Mouse (Mus musculus): ENCODE measurements around the gene Stox2. TPM values are rescaled to one million over a fixed set of nuclear protein-coding genes. Genes with fewer than 3 reads are reported as not detected.
"Not testable (repeated sequence)": the region's sequence is repeated elsewhere in the genome, so short reads cannot be mapped to it uniquely, and the experiment has no call there.

Stox2 gene
- total RNA-seq (2021) = 10 to 100 TPM; 84.8 to 87.1 TPM
- long read RNA-seq, partial matches to known transcripts = 0 of 3 reads
- long read RNA-seq, other reads (novel, unspliced or antisense) = 3 of 3 reads

GRCm38 (mm10) chr8:47446312-47447046 lies at the start of gene Stox2:
Stox2 (minus strand) TSS chr8:47446362.
- DNase-seq (ENCODE audit: low spot score in 2 of 2) = no peak

- no peak for DNase-seq (ENCODE audit: low spot score in 2 of 2)
Observed at GRCm38 (mm10) chr8:47495428-47495827, 49.3 kb upstream of the Stox2 start.

GRCm38 (mm10) chr8:47494602-47495153 lies 48.5 kb upstream of the Stox2 start:
- no peak for DNase-seq (ENCODE audit: low spot score in 2 of 2)

GRCm38 (mm10) chr8:47493106-47493505 lies 46.9 kb upstream of the Stox2 start:
- DNase-seq (ENCODE audit: low spot score in 2 of 2) = no peak

GRCm38 (mm10) chr8:47487231-47487630 lies 41.1 kb upstream of the Stox2 start:
- no peak for DNase-seq (ENCODE audit: low spot score in 2 of 2)

- no peak for DNase-seq (ENCODE audit: low spot score in 2 of 2)
Observed at GRCm38 (mm10) chr8:47482354-47483071, 36.4 kb upstream of the Stox2 start.

GRCm38 (mm10) chr8:47480039-47480438 lies 33.9 kb upstream of the Stox2 start:
- DNase-seq (ENCODE audit: low spot score in 2 of 2) = peak in 1 of 2 experiments; percentile 16

- peak; percentile 57 to 66 for DNase-seq (ENCODE audit: low spot score in 2 of 2)
Observed at GRCm38 (mm10) chr8:47461650-47462049, 15.5 kb upstream of the Stox2 start.

- no peak for DNase-seq (ENCODE audit: low spot score in 2 of 2)
Observed at GRCm38 (mm10) chr8:47459216-47459749, 13.1 kb upstream of the Stox2 start.

- no peak for DNase-seq (ENCODE audit: low spot score in 2 of 2)
Observed at GRCm38 (mm10) chr8:47458591-47458990, 12.4 kb upstream of the Stox2 start.

GRCm38 (mm10) chr8:47449211-47449610 lies 3.0 kb upstream of the Stox2 start:
- DNase-seq (ENCODE audit: low spot score in 2 of 2) = not testable (repeated sequence)

GRCm38 (mm10) chr8:47439271-47439670 lies 6.9 kb downstream of the Stox2 start:
- no peak for DNase-seq (ENCODE audit: low spot score in 2 of 2)

- DNase-seq (ENCODE audit: low spot score in 2 of 2) = no peak
Observed at GRCm38 (mm10) chr8:47437976-47438375, 8.2 kb downstream of the Stox2 start.

GRCm38 (mm10) chr8:47435861-47436260 lies 10.3 kb downstream of the Stox2 start:
- no peak for DNase-seq (ENCODE audit: low spot score in 2 of 2)

GRCm38 (mm10) chr8:47435412-47435811 lies 10.8 kb downstream of the Stox2 start:
- DNase-seq (ENCODE audit: low spot score in 2 of 2) = no peak

- DNase-seq (ENCODE audit: low spot score in 2 of 2) = peak; percentile 21 to 55
Observed at GRCm38 (mm10) chr8:47431263-47431662, 14.9 kb downstream of the Stox2 start.

GRCm38 (mm10) chr8:47414258-47414525 lies 32.0 kb downstream of the Stox2 start:
- not testable (repeated sequence) for DNase-seq (ENCODE audit: low spot score in 2 of 2)

GRCm38 (mm10) chr8:47413524-47414257 lies 32.5 kb downstream of the Stox2 start:
- peak in 1 of 2 experiments; percentile 77 for DNase-seq (ENCODE audit: low spot score in 2 of 2)

- peak in 1 of 2 experiments; percentile 23 for DNase-seq (ENCODE audit: low spot score in 2 of 2)
Observed at GRCm38 (mm10) chr8:47412696-47413523, 33.3 kb downstream of the Stox2 start.

- DNase-seq (ENCODE audit: low spot score in 2 of 2) = no peak
Observed at GRCm38 (mm10) chr8:47411994-47412695, 34.0 kb downstream of the Stox2 start.

Data from layer of hippocampus, adult 18-20 months (tissue).